Mouse (Mus musculus): ENCODE measurements around the gene Tmem189.
"Not testable (repeated sequence)": the region's sequence is repeated elsewhere in the genome, so short reads cannot be mapped to it uniquely, and the experiment has no call there.

Tmem189 gene

DNA sequence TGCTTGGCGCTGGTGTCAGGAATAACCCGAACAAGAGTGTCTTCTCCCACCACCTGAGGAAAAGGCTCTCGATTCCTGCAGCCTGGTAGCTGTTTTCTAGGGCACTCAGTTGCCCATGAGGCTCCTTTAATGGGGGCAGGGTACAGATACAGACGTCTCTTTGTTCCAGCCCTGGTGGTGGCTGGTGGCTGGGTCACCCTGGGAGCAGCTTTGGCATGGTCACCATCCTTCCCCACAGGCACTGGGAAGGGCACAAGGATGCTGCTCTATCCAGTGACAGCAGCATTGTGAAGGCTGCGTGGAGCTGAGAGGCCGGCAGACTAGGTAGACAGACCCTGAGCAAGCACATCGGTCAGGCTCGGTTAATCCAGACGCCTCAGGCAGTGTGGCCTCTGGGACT, 38.0 kb downstream of the Tmem189 start:
- no peak for DNase-seq (ENCODE audit: low spot score in 2 of 2)

DNA sequence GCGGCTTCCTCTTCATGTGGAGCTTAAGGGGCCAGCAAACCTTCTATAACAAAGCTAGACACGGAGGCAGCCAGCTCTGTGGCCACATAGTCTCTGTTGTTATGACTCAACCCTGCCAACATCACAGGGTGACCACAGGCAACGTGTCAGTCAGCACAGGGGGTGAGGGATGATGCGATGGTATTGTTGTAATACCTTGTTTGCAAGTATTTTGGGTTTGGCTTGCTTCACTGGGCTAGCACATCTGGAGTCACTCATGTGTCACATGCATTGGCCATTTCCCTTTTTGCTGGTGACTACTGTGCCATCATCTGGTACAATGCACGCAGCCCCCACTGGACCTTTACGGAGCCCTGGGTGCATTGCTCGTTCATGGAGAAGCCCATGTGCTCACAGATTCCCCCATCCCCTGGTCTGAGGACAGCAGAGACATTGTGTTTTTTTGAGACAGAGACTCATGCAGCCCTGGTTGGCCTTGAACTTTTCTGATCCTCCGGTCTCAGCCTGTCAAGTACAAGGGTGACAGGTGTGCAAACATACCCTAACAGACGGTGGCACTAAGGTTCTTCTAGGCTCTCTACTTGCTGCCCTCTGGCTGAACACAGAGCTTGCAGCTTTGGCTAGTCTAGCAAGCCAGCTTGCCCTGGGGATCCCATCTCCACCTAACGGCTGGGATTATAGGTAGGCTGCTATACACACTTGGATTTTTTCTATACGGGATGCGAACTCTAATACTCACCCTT, 40.2 kb downstream of the Tmem189 start:
- DNase-seq (ENCODE audit: low spot score in 2 of 2): no peak

DNA sequence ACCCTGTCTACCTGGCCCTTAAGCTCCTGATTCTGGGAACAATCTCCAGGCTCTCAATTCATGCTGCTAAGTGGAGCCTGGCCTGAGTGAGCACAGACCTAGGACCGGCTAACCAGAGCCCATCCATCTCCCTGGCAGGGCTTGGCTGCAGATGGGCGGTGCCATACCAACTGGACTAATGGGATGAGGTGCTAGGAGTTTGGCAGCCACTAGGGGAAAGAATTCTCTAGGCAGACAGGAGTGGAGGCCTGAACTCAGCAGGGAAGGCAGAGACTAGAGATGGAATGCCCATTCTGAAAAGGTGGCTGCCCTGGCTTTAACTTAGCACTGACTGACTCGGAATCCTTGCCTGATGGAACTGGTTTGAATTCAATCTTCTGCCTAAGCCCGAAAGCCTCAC, 43.2 kb downstream of the Tmem189 start:
- no peak for DNase-seq (ENCODE audit: low spot score in 2 of 2)

DNA sequence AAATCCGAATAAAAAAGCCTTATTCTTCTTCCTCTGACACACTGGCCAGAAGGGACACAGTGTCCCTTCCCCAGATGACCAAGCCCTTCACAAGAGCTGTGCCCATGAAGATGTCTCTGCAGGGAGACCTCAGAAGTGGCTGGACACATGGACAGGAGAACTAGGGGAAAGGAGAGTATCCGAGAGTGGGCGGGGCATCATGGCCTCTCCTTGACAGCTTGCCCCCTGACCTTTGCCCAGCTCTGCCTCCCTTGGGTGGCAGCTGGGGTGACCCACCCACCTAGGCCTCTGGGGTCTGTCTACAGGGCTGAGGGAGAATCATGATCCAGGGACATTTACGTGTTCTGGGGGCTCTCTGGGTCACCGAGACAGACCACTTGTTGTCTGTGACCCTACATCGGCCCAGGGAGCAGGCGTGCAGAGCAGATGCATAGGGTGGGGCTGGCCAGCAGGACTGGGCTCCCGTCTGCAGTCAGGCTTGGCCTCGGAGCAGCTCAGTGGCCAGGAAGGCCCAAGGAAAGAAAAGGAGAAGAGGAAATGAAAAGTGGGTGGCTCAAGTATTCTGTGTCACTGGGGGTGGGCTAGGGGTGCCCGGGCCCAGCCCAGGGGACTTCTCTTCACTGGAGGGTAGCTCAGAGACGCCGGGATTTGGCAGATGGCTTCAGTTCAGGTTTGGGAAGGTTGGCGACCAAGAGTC, 46.1 kb downstream of the Tmem189 start:
- not testable (repeated sequence) for DNase-seq (ENCODE audit: low spot score in 2 of 2)

DNA sequence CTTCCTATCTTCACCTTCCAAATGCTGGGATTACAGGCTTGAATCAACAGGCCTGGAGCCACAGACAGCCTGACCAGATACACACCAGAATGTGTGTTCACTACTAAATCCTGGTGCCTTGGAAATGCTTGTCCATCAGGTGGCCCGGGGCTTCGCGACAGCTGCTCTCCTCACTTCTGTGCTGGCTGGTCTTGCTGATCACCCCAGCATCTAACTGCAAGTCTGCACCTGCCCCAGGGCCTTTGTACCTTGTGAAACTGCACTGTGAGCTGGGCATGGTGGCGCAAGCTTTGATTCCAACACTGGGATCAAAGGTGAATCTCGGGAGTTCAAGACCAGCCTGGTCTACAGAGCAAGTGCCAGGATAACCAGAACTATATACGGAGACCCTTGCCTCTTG, 47.5 kb downstream of the Tmem189 start:
- no peak for DNase-seq (ENCODE audit: low spot score in 2 of 2)

DNA sequence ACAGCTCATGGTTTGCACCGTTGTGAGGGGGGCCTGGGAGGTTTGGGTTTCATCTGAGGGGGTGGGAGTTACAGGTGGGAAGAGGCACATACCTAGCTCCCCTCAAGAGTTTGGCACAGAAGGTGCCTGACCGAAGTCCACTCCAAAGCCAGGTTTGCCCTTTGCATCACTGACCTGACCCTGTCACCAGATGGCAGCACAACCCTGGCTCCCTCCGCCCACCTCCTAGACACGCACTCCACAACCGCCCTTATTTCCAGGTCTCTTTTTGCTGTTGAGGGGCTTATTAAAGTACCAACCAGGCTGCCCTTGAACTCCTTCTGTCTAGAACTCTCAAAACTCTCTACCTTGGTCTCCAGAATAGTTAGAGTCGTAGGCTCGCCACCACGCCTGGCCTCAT, 48.3 kb downstream of the Tmem189 start:
- DNase-seq (ENCODE audit: low spot score in 2 of 2): peak in 1 of 2 experiments; percentile 45

DNA sequence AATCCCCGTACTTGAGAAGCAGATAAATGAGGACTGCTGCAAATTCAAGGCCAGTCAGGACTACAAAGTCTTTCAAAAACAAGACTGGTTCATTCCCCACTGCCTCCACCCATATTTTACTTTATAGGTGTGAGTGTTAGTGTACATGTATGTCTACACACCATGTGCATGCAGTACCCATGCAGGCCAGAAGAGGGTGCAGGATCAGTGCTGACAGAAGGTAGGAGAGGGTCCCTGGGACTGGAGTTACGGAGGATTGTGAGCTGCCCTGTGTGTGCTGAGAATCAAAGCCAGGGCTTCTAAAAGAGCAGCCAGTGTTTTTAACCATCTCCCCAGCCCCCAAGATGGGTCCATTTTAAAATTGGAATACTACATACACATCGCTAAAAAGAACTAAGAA, 49.3 kb downstream of the Tmem189 start:
- no peak for DNase-seq (ENCODE audit: low spot score in 2 of 2)

DNA sequence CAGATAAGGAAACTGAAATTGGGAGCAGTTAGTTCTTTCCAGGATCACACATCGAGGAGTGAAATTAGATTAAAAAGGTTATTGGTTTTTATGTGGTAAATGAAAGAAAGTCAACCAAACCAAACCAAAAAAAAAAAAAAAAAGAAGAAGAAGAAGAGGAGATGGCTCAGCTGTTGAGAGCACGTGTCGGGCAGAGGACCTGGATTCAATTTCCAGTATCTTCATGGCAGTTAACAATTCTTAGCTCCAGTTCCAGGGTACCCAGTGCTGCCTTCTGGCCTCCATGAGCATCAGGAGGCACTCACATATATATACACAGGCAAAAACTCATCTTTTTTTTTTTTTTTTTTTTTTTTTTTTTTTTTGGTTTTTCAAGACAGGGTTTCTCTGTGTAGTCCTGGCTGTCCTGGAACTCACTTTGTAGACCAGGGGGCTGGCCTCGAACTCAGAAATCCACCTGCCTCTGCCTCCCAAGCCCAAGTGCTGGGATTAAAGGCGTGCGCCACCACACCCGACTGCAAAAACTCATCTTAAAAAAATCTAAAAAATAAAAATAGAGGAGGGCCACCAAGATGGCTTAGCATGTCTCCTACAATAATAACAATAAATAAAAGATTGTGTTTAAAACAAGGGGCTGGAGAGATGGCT, 54.6 kb downstream of the Tmem189 start:
- no peak for DNase-seq (ENCODE audit: low spot score in 2 of 2)

DNA sequence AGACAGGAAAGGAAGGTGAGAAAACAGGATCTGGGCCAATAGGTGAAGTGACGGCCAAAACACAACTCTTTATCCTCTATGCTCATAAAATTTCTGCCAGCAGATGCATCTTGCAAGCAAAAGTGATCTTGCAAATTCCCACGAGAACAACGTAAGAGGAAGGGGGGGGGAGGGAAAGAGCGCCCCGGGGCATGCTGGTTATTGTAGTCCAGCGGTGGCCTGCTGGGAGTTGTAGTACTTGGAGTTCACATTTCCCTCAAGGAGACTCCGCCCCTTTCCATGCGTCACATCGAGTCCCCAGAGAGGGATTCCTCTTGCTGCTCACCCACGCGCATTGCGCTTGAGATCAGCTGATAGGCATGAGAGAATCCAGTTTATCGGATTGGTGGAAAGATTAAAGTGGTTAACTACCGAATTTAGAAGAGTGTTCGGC, 55.3 kb downstream of the Tmem189 start:
- peak; percentile 93 to 97 for DNase-seq (ENCODE audit: low spot score in 2 of 2)

DNA sequence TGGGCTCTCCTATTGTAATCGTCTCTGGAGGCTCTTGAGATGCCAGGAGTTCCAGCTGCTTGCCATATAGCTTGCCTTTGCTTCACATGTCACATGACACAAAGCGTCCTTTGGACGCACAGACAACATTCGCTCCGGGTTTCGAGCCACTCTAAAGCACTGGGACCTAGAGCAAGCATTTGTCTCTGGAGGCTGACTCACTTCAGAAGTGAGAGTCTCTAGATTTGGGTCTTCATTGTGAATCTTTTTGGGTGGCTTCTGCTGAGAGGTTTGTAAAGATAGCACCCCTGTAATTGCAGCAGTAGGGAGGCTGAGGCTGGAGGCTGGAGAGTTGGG, 56.1 kb downstream of the Tmem189 start:
- DNase-seq (ENCODE audit: low spot score in 2 of 2): no peak

DNA sequence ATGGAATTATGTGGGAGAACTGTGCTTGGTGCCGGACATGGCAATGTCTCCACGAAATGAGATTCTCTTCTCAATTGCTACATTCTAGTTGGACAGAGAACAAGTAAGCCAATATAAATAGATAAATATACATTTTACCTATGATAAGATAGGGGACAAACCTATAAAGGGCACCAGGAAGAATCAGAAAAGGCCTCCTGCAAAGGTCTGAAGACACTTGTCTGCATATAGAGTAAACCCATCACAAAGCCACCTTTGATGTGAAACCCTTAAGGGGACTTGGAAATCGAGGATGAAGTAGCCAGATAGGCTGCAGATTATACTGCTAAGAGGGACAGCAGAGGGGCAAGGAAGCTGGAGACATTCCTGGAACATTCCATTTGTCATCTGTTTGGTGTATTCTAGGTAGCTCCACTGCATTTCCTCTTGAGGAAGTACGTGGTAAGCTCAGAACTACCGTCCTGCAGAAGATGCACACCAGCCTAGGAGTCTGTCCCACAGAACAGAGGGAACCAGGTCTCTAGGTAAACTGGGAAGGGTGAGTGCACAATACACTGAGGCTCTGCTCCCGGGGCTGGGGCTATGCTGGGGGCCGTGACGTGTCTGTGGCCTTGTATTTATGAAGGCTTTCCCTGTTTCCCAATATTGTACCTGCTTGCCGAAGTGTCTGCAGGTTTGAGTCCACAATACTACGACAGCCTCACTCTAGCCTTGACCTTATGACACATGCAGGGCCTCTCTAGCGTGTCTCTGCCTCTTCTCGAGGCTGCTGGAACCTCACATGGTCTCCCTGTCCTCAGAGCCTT, 56.7 kb downstream of the Tmem189 start:
- DNase-seq (ENCODE audit: low spot score in 2 of 2): no peak

DNA sequence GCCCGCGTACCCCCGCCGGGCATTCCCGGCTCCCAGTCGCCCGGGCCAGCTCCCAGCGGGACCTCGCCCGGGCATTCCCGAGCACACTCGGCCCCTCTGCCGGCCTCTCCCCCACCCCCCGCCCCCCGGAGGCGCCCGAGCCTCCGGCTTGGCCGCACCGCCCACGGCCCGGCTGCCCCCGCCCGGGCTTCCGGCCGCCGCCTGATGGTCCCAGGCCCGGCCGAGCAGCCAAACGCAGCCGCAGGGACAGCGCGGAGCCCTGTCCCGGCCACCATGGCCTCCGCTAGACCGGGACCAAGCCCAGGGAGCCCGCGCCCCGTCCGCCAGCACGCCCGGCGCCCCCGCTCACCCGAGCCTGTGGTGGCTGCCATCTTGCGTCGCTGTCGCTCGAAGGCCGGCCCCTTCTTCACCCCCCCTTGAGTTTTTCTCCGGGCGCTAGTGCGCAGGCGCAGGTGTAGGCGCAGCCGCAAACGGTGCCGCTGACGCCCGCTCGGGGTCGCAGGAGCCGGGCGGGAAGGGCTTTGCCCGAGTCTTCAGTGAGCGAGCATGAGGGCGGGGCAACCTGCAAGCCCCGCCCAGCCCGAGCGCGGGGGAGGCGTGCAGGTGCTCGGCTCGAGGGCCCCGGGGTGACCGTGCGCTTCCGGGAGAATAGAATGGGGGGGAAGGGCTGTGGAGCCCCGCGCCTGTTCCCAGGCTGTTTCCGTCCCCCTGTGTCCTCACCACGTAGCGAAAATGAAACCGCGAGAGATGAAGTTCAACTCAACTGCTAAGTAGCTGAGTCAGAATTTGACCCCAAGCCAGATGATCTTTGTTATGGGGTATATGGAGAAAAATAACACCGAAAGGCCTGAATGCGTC, 57.8 kb downstream of the Tmem189 start, which contains the start of gene Ube2v1:
Ube2v1 (minus strand) TSS at position 505 of the 858 bp plus-strand sequence.
- DNase-seq (ENCODE audit: low spot score in 2 of 2): peak; percentile 96 to 98

DNA sequence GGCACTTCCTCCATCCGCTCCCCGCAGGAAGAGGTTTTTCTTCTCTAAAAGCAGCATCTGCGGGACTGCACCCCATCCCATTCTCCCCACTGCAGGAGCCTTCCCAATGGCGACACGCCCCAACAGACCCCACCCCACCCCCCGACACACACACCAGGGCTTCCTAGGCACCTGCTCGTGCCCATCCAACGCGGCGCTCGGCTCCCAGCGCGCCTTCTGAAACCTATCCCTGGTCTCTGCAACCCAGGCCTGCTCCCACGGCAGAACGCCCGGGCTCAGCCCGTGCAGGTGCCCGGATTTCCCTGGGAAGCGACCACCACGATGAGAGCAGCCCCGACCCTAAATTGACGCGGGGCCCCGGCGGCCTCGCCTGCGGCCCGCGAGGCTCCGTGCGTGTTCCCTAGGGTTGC, 58.4 kb downstream of the Tmem189 start:
- DNase-seq (ENCODE audit: low spot score in 2 of 2): peak in 1 of 2 experiments; percentile 37

DNA sequence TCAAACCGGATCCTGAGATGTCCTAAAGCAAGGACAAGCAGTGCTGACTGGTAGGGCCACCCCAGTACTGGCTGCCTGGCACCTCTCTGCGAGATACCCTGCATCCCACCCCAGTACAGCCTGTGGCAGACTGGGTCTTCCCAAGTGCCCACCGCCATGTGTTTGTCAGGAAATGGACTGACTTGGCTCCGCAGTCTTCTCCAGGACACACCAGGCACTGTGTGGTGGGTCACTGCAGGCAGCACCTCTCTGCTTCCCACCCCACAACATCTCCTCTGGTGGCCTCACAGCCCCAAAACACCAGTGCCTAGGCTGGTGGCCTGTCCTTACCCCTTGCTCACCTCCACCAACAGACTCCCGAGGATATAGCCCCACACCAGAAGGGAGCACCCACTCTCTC, 59.2 kb downstream of the Tmem189 start:
- DNase-seq (ENCODE audit: low spot score in 2 of 2): no peak

DNA sequence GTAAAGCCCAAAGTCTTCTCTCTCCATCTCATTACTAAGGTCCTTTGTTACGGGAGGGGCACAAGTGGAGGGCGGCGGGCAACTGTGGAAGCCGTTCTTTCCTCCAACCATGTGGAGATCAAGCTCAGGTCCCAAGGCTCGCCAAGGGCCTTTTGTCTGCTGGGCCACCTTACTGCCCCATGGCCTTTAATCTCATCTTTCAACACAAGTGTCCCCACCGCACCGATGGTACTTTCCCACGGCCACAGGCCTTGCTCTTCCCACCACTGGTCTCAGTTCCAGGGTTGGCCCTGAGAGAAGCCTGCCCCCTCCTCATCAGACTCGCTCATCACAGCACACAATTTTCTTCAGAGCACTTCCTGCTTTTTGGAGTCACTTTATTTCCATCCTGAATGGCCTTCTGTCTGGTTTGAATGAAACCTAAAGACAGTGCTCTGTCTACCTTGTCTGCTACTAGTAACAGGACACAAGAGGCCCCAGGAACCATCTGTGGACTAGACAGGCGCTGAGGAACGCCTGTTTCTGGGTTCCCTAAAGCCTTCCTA, 59.9 kb downstream of the Tmem189 start:
- DNase-seq (ENCODE audit: low spot score in 2 of 2): no peak

DNA sequence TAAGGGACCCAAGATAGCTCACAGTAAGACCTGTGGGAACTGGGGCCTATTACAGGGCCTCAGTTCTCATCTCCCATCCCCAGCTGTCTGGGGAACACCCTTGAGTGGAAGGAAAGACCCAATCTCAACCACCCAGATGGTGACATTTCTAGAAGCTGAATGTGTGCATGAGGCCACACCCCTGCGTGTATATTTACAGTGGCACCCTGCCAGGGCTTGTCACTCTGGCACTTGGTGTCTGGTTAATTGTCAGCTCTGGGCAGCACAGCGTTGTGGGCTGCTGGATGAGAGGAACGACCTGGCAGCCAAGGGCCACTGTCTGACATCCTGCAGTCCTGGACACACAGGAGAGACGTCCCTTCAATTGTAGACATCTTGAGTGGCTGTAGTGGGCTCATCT, 60.8 kb downstream of the Tmem189 start:
- DNase-seq (ENCODE audit: low spot score in 2 of 2): peak; percentile 31 to 54

DNA sequence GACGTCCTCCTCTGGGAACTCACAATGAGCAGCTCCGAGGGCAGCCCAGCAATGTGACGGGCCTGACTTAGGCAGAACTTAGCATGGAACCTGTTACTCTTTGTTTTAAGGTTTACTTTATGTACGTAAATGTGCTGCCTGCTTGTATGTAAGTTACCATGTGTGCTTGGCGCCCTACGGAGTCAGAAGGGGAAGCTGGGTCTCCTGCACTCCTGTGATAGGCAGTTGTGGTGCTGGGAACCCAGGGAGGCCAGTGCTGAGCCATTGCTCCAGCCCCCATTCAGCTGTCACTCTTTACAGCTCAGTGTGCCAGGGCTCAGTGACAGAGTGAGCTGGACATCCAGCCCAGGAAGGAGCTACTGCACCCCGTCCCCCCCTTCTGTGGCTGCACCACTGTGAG, 62.6 kb downstream of the Tmem189 start:
- DNase-seq (ENCODE audit: low spot score in 2 of 2): no peak

DNA sequence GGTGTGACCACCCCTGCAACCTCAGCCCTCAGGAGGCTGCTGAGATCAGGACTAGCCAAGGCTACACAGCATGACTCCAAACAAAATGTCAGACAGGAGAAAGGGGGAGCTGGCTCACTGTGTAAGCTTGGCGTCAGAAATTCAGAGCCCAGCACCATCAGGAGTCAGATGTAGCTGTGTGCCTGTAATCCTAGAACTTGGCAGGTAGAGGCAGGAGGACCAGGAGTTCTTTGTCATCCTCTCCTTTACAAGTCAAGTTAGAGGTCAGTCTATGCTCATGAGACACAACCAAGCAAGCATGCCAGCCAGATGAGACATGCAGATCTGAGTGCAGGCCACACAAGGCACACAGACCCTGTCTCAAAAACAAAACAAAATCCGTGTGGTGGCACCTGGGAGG, 64.0 kb downstream of the Tmem189 start:
- no peak for DNase-seq (ENCODE audit: low spot score in 2 of 2)

DNA sequence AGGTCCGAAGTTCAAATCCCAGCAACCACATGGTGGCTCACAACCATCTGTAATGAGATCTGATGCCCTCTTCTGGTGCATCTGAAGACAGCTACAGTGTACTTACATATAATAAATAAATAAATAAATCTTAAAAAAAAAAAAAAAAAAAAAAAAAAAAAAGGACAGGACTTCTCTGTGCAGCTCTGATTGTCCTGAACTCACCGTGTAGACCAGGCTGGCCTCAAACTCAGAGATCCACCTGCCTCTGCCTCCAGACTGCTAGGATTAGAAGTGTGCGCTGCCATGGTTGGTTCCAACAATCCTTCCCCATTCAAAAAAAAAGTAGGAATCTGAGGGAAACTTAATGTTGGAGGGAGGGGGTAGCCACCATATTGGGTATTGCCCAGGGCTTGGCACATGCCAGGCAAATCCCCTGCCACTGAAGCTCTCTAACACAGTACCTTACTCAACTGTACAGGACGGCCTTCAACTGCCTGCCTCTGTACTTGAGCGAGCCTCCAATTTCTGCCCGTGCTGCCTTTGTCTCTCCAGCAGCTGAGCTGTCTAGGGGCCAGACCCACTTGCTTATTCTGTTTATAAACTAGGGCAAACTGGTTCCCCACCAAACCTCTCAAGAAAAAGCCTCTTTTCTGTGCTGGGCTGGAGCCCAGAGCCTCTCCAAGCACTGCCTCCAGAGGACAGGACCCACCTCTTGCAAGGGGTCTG, 65.1 kb downstream of the Tmem189 start:
- DNase-seq (ENCODE audit: low spot score in 2 of 2): no peak

DNA sequence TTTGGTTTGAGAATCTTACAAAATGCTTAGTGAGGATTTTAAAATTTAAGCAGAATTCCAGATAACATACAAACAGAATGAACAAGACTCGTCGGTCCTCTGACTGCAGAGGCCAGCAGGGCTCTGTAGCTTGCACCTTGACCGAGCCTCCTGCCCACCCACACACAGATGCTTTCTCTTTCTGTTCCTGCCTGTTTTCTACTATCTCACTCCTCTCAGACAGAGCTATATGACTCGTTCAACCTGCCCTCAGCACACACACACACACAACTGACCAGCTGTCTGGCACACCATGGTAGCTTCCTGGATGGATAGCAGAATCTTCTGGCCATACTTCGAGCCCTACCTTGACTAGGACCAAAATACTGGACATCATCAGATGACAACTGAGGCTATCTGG, 66.7 kb downstream of the Tmem189 start:
- DNase-seq (ENCODE audit: low spot score in 2 of 2): no peak

Data from heart, adult 9 months (tissue).